In the genomic region with DNA sequence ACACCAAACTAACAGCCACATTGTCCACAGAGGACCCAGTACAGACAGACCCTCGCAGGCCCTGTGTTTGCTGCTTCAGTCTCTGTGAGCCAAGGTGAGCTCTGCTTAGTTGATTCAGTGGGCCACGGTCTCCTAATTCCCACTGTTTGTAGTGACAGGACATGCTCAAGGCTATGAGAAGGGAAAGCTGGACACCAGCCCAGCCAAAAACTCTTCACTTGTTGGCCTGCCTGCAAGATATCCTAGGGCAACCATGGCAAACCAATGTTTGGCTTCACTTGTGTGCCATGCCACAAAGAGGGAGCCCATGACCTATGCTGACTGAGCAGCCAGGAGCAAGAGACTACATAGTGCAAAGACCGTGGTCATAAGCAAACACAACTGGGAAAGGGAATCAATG, we compare ENCODE assay signal across 26 mouse cellular contexts.
"Had no signal": no experiment of that assay in that cellular context is flagged by ENCODE, and none has a peak within 500 bp of the region (broad histone marks: within the 10 kb centered on the region; RNA-seq: fewer than 3 reads in every experiment).

No protein-coding gene starts in this region.

- H3K4me1 ChIP-seq: limb, embryonic 10.5 days; limb, embryonic 13.5 days; liver, embryonic 12.5 days; liver, embryonic 15.5 days; lung, embryonic 15.5 days; megakaryocyte, embryonic 14.5 days; midbrain, embryonic 10.5 days; midbrain, embryonic 13.5 days; neural tube, embryonic 12.5 days; neural tube, embryonic 15.5 days had no signal

- H3K4me3 ChIP-seq: layer of hippocampus, adult 2 months; left cerebral cortex, adult 2 months; limb, embryonic 10.5 days; limb, embryonic 13.5 days; liver, embryonic 12.5 days; liver, embryonic 15.5 days; lung, embryonic 15.5 days; megakaryocyte, embryonic 14.5 days; midbrain, embryonic 10.5 days; midbrain, embryonic 13.5 days; neural tube, embryonic 12.5 days; neural tube, embryonic 15.5 days had no signal

- H3K27ac ChIP-seq: kidney, postnatal 0 days; layer of hippocampus, adult 2 months; left cerebral cortex, adult 2 months; limb, embryonic 10.5 days; limb, embryonic 13.5 days; liver, embryonic 12.5 days; liver, embryonic 15.5 days; lung, embryonic 15.5 days; midbrain, embryonic 10.5 days; midbrain, embryonic 13.5 days; neural tube, embryonic 12.5 days; neural tube, embryonic 15.5 days; stomach, postnatal 0 days had no signal

- H3K9ac ChIP-seq: limb, embryonic 13.5 days; liver, embryonic 12.5 days; liver, embryonic 15.5 days; lung, embryonic 15.5 days; midbrain, embryonic 13.5 days; neural tube, embryonic 12.5 days; neural tube, embryonic 15.5 days had no signal

- H3K36me3 ChIP-seq: limb, embryonic 10.5 days; limb, embryonic 13.5 days; liver, embryonic 12.5 days; liver, embryonic 15.5 days; lung, embryonic 15.5 days; midbrain, embryonic 10.5 days; midbrain, embryonic 13.5 days; neural tube, embryonic 12.5 days; neural tube, embryonic 15.5 days had no signal

- H3K9me3 ChIP-seq: limb, embryonic 10.5 days; limb, embryonic 13.5 days; liver, embryonic 12.5 days; liver, embryonic 15.5 days; lung, embryonic 15.5 days; megakaryocyte, embryonic 14.5 days; midbrain, embryonic 10.5 days; midbrain, embryonic 13.5 days; neural tube, embryonic 12.5 days; neural tube, embryonic 15.5 days had no signal

- DNase-seq: kidney, postnatal 25 days; layer of hippocampus, adult 9-11 months; liver; lung, adult 18-20 months; lung, postnatal 10 days; lung, postnatal 36 days; right cerebral cortex, adult 18-20 months; right cerebral cortex, postnatal 14 days; right cerebral cortex, postnatal 4 days; thymus, adult 2 months; thymus, postnatal 14 days; thymus, postnatal 4 days had no signal

- ATAC-seq: liver, embryonic 12.5 days; midbrain, embryonic 13.5 days had no signal

- H3K27me3 ChIP-seq: limb, embryonic 13.5 days; liver, embryonic 12.5 days; liver, embryonic 15.5 days; lung, embryonic 15.5 days; megakaryocyte, embryonic 14.5 days; midbrain, embryonic 13.5 days; neural tube, embryonic 12.5 days; neural tube, embryonic 15.5 days had no signal

- H3K4me2 ChIP-seq: limb, embryonic 13.5 days; liver, embryonic 12.5 days; liver, embryonic 15.5 days; lung, embryonic 15.5 days; midbrain, embryonic 13.5 days; neural tube, embryonic 12.5 days; neural tube, embryonic 15.5 days had no signal
